Mouse (Mus musculus) G1E (cell line): ENCODE measurements around the gene Arl8b. TPM values are rescaled to one million over a fixed set of nuclear protein-coding genes. Genes with fewer than 3 reads are reported as not detected.

Experiments
- ATAC-seq: 2 replicates; pipeline ENCODE4 v1.8.0; 2016; ENCODE audit warnings: mild to moderate bottlenecking; ENCODE audit not compliant: insufficient number of reproducible peaks, poor library complexity, low FRiP score, severe bottlenecking; ENCODE audit errors: extremely low read depth
- DNase-seq: peaks from one replicate; pipeline ENCODE4 v3.0.0; 2012; ENCODE audit warnings: low spot score
- H3K27me3 ChIP-seq: 2 replicates; pipeline ENCODE4 v1.6.1; 2012; ENCODE audit warnings: mild to moderate bottlenecking, low read length, inconsistent platforms; ENCODE audit not compliant: insufficient read depth
- H3K36me3 ChIP-seq: replicated peaks from 2 replicates; pipeline ENCODE3; 2012; ENCODE audit warnings: mild to moderate bottlenecking, inconsistent platforms
- H3K4me1 ChIP-seq: 2 replicates; pipeline ENCODE4 v1.6.1; 2012; ENCODE audit warnings: low read depth, low read length, inconsistent platforms, mixed read lengths; ENCODE audit not compliant: insufficient read depth
- H3K4me3 ChIP-seq: 2 replicates; pipeline ENCODE4 v1.5.1; 2012; ENCODE audit warnings: low read depth, mild to moderate bottlenecking, inconsistent platforms, low read length, moderate library complexity, mixed read lengths
- H3K9me3 ChIP-seq: replicated peaks from 2 replicates; pipeline ENCODE4 v1.6.1; 2012; ENCODE audit warnings: inconsistent platforms
- CTCF ChIP-seq: IDR thresholded peaks from 2 replicates; pipeline ENCODE4 v1.5.1; 2012; ENCODE audit warnings: low read depth, low read length, inconsistent platforms, mixed read lengths
- GATA1 ChIP-seq: IDR thresholded peaks from 2 replicates; pipeline ENCODE4 v1.6.1; 2012; ENCODE audit warnings: borderline replicate concordance, low read length, inconsistent platforms, mixed read lengths
- GATA2 ChIP-seq: IDR thresholded peaks from 2 replicates; pipeline ENCODE4 v1.6.1; 2012; ENCODE audit warnings: low read depth, low read length, inconsistent platforms, borderline replicate concordance
- POLR2AphosphoS5 ChIP-seq: IDR thresholded peaks from 2 replicates; pipeline ENCODE4 v1.6.1; 2012; ENCODE audit warnings: low read depth, low read length, inconsistent platforms; ENCODE audit not compliant: insufficient replicate concordance
- TAL1 ChIP-seq: conservative IDR thresholded peaks from 2 replicates; pipeline ENCODE4 v1.6.1; 2012; ENCODE audit warnings: low read depth, low read length, inconsistent platforms, mixed read lengths
- polyA plus RNA-seq: library from polyadenylated mRNA; stranded (reverse); fragments of >175 nt; gene quantifications from 2 replicates; pipeline ENCODE4 v1.2.3, GENCODE M21; 2012
- total RNA-seq, 2 experiments: library from RNA; stranded (forward) in 1 of 2; stranded (reverse) in 1 of 2; fragments of 200-1000 nt in 1 of 2; fragments of >200 nt in 1 of 2; fragmentation: Nextera tagmentation in 1 of 2; gene quantifications; 2 replicates each; pipeline ENCODE4 v1.2.3; 2014 to 2017

Arl8b gene
- total and polyA plus RNA-seq, 3 experiments, result 18.8 to 400 (median 207) TPM

DNA sequence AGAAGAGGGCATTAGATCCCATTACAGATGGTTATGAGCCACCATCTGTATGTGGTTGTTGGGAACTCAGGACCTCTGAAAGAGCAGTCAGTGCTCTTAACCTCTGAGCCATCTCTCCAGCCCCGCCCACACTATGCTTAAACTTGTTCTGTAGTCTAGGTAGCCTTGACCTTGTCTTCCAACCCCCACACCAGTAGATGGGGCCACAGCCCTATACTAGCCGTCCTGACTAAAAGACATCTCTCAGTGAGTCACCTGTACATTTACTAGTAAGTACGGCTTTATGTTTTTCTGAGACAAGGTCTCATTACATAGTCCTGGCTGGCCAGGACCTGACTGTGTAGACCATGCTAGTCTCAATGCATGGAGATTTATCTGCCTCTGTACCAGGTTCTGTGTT lies 12.0 kb upstream of the Arl8b start:
- DNase-seq, result no peak

DNA sequence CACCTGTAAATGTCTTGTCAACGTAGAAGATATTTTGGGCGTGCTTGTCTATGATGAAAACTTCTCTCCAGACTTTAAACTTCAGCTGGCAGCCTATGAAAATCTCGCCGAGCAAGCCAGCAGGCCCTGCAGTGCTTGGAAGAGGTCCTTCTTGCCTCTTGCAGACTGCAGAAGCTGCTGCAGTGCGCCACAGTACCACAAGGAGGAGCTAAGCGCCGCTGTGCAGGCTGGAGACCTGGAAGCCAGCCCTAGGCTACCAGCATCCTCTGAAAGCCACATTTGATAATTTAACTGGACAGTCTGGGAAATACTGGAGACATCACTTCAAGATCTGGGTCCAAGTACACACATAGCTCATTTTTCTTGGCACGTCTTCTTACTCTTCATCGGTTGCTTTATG lies 10.0 kb upstream of the Arl8b start:
- H3K4me3 ChIP-seq, result no peak overlapping the region
- H3K9me3 ChIP-seq, result no peaks in the 10 kb centered on the region
- peak; percentile 93 for TF ChIP-seq CTCF
- no peak for TF ChIP-seq TAL1
- H3K4me1 ChIP-seq, result peaks cover 24% of the 10 kb centered on the region
- peaks cover 9% of the 10 kb centered on the region; the same call in 1 of the 2 replicates for H3K27me3 ChIP-seq
- ATAC-seq (peak; percentile 50; the same call in 1 of the 2 replicates), DNase-seq (peak; percentile 47)
- no peaks in the 10 kb centered on the region for H3K36me3 ChIP-seq

More for the DNA sequence above, 12.0 kb upstream of the Arl8b start:
- Histone ChIP-seq H3K4me1 (peaks cover 8% of the 10 kb centered on the region), H3K4me3 (no peak overlapping the region), H3K27me3 (peaks cover 9% of the 10 kb centered on the region; the same call in 1 of the 2 replicates), H3K36me3 (no peaks in the 10 kb centered on the region), H3K9me3 (no peaks in the 10 kb centered on the region)
- TF ChIP-seq GATA2 (no peak), GATA1 (no peak), CTCF (no peak), POLR2AphosphoS5 (no peak), TAL1 (no peak)
- no peak for ATAC-seq

DNA sequence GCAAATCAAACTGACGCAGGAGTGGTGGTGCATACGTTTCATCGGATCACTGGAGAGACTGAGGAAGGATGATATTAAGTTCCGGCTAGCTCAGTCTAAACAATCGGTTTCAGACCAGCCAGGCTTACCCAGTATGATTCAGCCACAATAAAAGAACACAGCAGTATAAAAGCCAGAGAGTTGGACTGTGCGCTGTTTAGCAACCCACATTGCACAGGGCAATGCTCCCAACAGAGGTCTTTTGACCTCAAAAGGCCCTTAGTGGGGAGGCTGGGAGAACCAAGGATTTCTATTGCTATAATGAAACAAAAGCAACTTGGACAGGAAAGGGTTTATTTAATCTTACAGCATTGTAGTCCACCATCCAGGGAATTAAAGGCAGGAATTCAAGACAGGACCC lies 9.4 kb upstream of the Arl8b start:
- Histone ChIP-seq H3K27me3 (peaks cover 7% of the 10 kb centered on the region; the same call in 1 of the 2 replicates), H3K36me3 (no peaks in the 10 kb centered on the region), H3K4me3 (no peak overlapping the region), H3K4me1 (peaks cover 29% of the 10 kb centered on the region), H3K9me3 (no peaks in the 10 kb centered on the region)
- TF ChIP-seq GATA1 (no peak), TAL1 (no peak), POLR2AphosphoS5 (no peak), CTCF (no peak), GATA2 (no peak)
- ATAC-seq (no peak), DNase-seq (no peak)

DNA sequence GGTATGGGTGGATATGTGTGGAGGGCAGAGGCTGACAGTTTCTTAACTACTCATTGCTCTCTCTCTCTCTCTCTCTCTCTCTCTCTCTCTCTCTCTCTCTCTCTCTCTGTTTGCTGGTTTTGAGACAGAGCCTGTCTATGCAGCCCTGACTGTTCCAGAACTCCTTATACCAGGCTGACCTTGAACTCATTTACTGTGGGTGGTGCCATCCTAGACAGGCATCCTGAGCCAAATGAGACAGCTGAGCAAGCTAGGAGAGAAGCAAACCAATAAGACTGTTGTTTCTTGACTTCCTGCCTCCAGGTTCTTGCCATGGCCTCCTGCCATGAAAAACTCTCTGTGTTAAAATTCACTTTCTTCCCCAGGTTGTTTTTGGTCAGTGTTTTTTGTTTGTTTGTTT lies 6.6 kb upstream of the Arl8b start:
- Histone ChIP-seq H3K36me3 (no peaks in the 10 kb centered on the region), H3K4me1 (peaks cover 47% of the 10 kb centered on the region), H3K9me3 (no peaks in the 10 kb centered on the region), H3K27me3 (no peaks in the 10 kb centered on the region), H3K4me3 (no peak overlapping the region)
- ATAC-seq (no peak), DNase-seq (no peak)
- TF ChIP-seq TAL1 (no peak), GATA2 (no peak), GATA1 (no peak), POLR2AphosphoS5 (no peak), CTCF (no peak)

DNA sequence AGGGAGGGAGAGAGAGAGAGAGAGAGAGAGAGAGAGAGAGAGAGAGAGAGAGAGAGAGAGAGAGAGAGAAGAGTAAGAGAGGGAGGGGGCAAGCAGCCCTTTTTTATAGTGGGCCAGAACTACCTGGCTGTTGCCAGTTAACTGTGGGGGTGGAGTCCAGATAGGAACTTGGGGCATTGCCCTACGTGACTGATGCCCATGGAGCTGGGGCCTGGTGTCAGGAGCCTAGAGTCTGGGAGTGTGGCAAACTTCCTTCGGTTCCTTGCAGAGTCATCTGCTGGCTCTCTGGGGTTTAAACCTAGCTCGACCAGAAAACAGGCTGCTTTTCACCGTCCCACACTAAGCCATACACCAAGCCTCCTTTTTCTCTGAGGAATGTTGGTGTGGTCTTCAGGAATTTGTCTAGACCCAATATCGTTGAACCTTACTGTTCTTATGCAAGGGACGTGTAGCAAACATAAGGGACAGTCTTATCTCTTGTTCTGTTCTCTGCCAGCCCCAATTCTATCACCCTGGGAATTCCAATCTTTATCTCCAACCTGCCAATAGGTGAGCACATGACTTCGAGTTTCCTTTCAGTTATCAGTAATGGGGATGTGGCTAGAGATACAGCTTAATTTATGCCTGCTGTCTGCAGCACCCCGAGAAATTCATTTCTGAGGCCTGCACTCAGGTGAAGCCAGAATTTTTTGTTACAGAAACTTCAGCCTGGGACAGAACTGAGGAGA lies 5.2 kb upstream of the Arl8b start:
- H3K9me3 ChIP-seq, result no peaks in the 10 kb centered on the region
- TF ChIP-seq CTCF, result no peak
- 0 out of 2 replicates have a peak, but pooled peaks have one; percentile 11 for TF ChIP-seq TAL1
- no peak for TF ChIP-seq GATA1
- no peaks in the 10 kb centered on the region for H3K36me3 ChIP-seq
- peak; percentile 40 for DNase-seq
- peaks cover 59% of the 10 kb centered on the region for H3K4me1 ChIP-seq
- peak; percentile 68 for ATAC-seq
- H3K27me3 ChIP-seq, result no peaks in the 10 kb centered on the region
- peak overlapping the region; percentile 6; the same call in 1 of the 2 replicates for H3K4me3 ChIP-seq

DNA sequence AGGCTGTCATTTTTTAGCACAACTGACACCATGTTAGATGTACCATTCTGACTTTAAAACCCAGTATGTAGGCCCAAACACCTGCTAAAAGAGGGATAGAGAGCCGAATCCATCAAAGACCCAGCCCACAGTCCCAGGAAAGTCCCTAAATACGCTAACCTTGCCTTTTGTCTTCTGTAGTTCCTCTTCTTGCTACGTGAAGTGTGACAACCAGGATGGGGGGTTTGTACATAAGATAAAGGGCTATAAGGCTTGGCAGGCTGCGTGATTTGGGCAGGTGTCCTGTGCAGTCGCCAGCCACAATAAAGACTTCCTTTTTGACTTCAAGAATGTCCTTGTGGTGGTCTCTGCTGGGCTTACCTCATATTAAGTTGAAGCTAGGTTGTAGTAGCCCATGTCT lies 4.5 kb upstream of the Arl8b start:
- DNase-seq (no peak), ATAC-seq (no peak)
- no peaks in the 10 kb centered on the region for H3K9me3 ChIP-seq
- peaks cover 56% of the 10 kb centered on the region for H3K4me1 ChIP-seq
- no peak overlapping the region; the same call in 1 of the 2 replicates for H3K4me3 ChIP-seq
- TF ChIP-seq GATA1 (no peak), CTCF (no peak), GATA2 (no peak), TAL1 (no peak), POLR2AphosphoS5 (no peak)
- H3K36me3 ChIP-seq, result no peaks in the 10 kb centered on the region
- no peaks in the 10 kb centered on the region for H3K27me3 ChIP-seq

DNA sequence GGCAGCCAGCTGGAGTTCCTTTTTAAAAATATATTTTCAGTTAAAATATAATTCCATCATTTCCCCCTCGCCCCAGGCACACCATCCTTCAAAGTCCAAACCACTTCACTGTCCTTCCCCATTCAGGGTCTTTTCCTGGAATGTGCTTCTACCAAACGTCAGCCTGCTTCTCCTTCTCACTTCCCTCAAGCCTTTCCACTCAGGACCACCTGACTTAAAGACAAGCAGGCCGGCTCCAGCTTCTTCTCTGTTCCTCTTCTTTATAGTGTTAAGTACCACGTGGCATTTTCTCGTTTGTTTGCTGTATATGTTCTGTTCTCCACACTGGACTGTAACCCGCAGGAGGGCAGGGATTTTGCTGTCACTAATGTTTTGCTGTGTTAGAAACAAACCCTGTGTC lies 1.0 kb upstream of the Arl8b start:
- no peak overlapping the region for H3K4me3 ChIP-seq

More for the DNA sequence above, 1.0 kb upstream of the Arl8b start:
- Histone ChIP-seq H3K27me3 (no peaks in the 10 kb centered on the region), H3K9me3 (no peaks in the 10 kb centered on the region), H3K36me3 (peaks cover 19% of the 10 kb centered on the region), H3K4me1 (peaks cover 67% of the 10 kb centered on the region)
- ATAC-seq, result no peak
- no peak for DNase-seq
- TF ChIP-seq GATA1, result no peak
- no peak for TF ChIP-seq CTCF
- no peak for TF ChIP-seq POLR2AphosphoS5
- TF ChIP-seq TAL1, result no peak
- TF ChIP-seq GATA2, result no peak
